Mouse (Mus musculus) ES-Bruce4 (cell line): ENCODE results near the gene Cmbl. TPM values are rescaled to one million over a fixed set of nuclear protein-coding genes. Genes with fewer than 3 reads are reported as not detected.

ENCODE experiments used
- H3K27ac ChIP-seq: 2 replicates; pipeline ENCODE4 v1.5.1; 2012; ENCODE audit warnings: low read length, inconsistent platforms; ENCODE audit not compliant: insufficient read depth
- H3K27me3 ChIP-seq: 2 replicates; pipeline ENCODE4 v1.6.1; 2012; ENCODE audit warnings: mild to moderate bottlenecking, low read length, inconsistent platforms; ENCODE audit not compliant: control insufficient read depth, poor library complexity, insufficient read depth, severe bottlenecking
- H3K36me3 ChIP-seq: 2 replicates; pipeline ENCODE4 v1.6.1; 2012; ENCODE audit warnings: inconsistent platforms, mild to moderate bottlenecking, low read length, moderate library complexity; ENCODE audit not compliant: control insufficient read depth, poor library complexity, insufficient read depth, severe bottlenecking
- H3K4me1 ChIP-seq: one replicate; pipeline ENCODE4 v1.8.1; 2011; ENCODE audit warnings: low read length; ENCODE audit not compliant: control insufficient read depth, insufficient read depth
- H3K4me3 ChIP-seq: 2 replicates; pipeline ENCODE4 v1.5.1; 2011; ENCODE audit warnings: low read depth, mild to moderate bottlenecking, low read length
- H3K9ac ChIP-seq: 2 replicates; pipeline ENCODE4 v1.6.1; 2012; ENCODE audit warnings: low read depth, mild to moderate bottlenecking, inconsistent platforms; ENCODE audit not compliant: poor library complexity, severe bottlenecking
- H3K9me3 ChIP-seq: replicated peaks from 2 replicates; pipeline ENCODE4 v1.6.1; 2012; ENCODE audit warnings: mild to moderate bottlenecking, low read length, inconsistent platforms; ENCODE audit not compliant: control insufficient read depth, poor library complexity, insufficient read depth, severe bottlenecking
- CTCF ChIP-seq: IDR thresholded peaks from one replicate; pipeline ENCODE4 v1.8.1; 2011; ENCODE audit warnings: low read depth, low read length
- EP300 ChIP-seq: IDR thresholded peaks from 2 replicates; pipeline ENCODE4 v1.6.1; 2011; ENCODE audit warnings: low read depth, low read length; ENCODE audit not compliant: insufficient read depth
- POLR2A ChIP-seq: IDR thresholded peaks from one replicate; pipeline ENCODE4 v1.8.1; 2011; ENCODE audit warnings: low read length; ENCODE audit not compliant: insufficient read depth
- polyA plus RNA-seq: library from polyadenylated mRNA; stranded (reverse); fragments of >200 nt; gene quantifications from 2 replicates; pipeline ENCODE4 v1.2.4, GENCODE M21; 2011; ENCODE audit warnings: low read depth; ENCODE audit not compliant: missing spikeins, insufficient read depth, insufficient read length

Gene Cmbl
- polyA plus RNA-seq, 1 experiment: not detected

GRCm38 (mm10) chr15:31529103-31529502, 36.1 kb upstream of the Cmbl start:
- H3K9ac ChIP-seq: peak overlapping the region; percentile 98; the same call in 1 of the 2 replicates
- H3K4me1 ChIP-seq: no peaks in the 10 kb centered on the region
- no peaks in the 10 kb centered on the region for H3K36me3 ChIP-seq
- no peak overlapping the region for H3K4me3 ChIP-seq
- no peak overlapping the region for H3K27ac ChIP-seq
- no peaks in the 10 kb centered on the region for H3K27me3 ChIP-seq
- H3K9me3 ChIP-seq: no peaks in the 10 kb centered on the region
- TF ChIP-seq POLR2A (no peak), EP300 (no peak), CTCF (no peak)

- Histone ChIP-seq H3K4me1 (peaks cover 2% of the 10 kb centered on the region), H3K27ac (no peak overlapping the region), H3K9me3 (no peaks in the 10 kb centered on the region), H3K36me3 (no peaks in the 10 kb centered on the region), H3K9ac (peak overlapping the region; percentile 98), H3K27me3 (no peaks in the 10 kb centered on the region), H3K4me3 (peak overlapping the region; percentile 96)
- TF ChIP-seq CTCF (no peak), EP300 (no peak), POLR2A (no peak)
These were observed 35.2 kb upstream of the Cmbl start for GRCm38 (mm10) chr15:31529811-31530658.

DNA sequence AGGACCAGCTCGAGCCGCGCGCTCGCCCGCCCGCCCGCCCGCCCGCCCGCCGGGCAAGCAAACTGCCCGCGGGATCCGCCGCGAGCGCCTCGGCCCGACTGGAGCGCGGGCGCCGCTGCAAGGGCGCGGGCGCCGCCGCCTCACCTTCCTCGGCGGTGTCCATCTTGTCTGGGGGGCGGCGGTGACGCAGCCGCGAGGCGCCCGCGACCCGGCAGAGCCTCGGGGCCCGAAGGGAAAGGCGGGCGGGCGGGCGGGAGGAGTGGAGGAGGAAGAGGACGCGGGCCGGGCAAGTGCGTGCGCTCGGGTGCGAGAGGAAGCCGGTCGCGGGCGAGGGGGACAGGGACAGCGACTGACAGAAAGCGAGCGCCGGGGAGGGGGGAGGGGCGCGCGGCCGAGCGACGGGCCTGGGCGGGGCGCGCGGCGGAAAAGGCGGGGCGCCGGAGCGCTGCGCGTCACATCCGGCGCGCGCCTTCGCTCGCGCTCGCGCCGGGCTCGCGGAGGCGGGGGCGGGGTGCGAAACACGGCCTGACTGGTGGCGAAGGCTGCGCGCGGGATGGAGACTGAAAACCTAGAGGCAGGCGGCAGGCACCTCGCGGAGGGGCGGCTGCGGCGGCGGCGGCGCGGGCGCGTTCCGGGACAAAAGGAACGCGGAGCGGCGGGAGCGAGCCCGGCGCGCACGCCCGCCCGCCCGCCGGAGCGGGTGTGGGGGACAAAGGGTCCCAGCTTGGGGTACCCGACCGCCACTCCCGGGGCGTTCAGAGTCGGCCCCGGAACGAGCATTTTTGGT, 34.3 kb upstream of the Cmbl start, which contains the start of gene March6:
TSS of gene March6 (minus strand) at position 395 of the 787 bp plus-strand sequence.
- H3K9ac ChIP-seq: peak within 1 kb of the TSS; percentile 98
- peak within 1 kb of the TSS; percentile 99 for H3K27ac ChIP-seq
- H3K9me3 ChIP-seq: no peaks in the 10 kb centered on the region
- H3K36me3 ChIP-seq: no peaks in the 10 kb centered on the region
- H3K4me1 ChIP-seq: peaks cover 5% of the 10 kb centered on the region
- TF ChIP-seq EP300: no peak
- TF ChIP-seq CTCF: no peak
- TF ChIP-seq POLR2A: peak; percentile 10
- no peaks in the 10 kb centered on the region for H3K27me3 ChIP-seq
- peak within 1 kb of the TSS; percentile 96 for H3K4me3 ChIP-seq

DNA sequence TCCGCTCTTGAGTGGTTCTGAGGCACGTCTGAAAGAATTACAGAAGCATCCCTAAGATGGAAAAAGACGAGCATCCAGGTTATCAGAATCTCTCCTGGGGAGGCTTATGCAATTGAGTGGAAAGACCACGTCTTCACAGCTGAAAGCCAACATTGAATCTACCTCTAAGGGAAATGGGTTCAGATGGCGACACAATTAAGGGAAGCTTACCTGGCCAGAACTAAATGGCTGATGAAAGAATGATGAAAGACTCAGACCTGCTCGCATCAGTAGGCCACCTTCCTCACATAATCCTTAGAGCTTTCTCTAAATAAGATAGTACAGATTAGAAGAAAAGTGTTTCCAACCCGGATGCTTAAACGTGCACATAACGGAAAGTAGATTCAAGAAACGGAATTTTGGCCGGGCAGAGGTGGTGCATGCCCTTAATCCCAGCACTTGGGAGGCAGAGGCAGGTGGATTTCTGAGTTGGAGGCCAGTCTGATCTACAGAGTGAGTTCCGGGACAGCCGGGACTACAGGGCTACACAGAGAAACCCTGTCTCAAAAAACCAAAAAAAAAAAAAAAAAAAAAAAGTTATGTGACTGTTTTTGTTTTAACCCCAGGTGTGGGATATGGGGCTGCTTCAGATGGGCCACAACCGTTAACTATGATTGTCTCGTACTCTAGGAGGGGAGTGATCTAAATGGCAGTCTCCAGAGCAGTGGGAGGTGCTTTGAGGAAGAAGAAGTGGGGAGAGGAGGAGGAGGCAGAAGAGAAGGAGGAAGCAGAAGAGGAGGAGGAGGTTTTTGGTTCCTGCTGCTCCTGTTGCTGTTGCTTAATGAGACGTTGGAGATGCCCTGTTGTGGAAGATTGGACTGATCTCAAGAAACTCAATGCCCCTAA, 33.5 kb upstream of the Cmbl start:
- peak overlapping the region; percentile 99 for H3K27ac ChIP-seq
- H3K4me3 ChIP-seq: peak overlapping the region; percentile 79
- no peaks in the 10 kb centered on the region for H3K9me3 ChIP-seq
- H3K4me1 ChIP-seq: peaks cover 6% of the 10 kb centered on the region
- peak overlapping the region; percentile 98 for H3K9ac ChIP-seq
- H3K36me3 ChIP-seq: no peaks in the 10 kb centered on the region
- TF ChIP-seq CTCF (no peak), POLR2A (peak; percentile 2)
- H3K27me3 ChIP-seq: no peaks in the 10 kb centered on the region

DNA sequence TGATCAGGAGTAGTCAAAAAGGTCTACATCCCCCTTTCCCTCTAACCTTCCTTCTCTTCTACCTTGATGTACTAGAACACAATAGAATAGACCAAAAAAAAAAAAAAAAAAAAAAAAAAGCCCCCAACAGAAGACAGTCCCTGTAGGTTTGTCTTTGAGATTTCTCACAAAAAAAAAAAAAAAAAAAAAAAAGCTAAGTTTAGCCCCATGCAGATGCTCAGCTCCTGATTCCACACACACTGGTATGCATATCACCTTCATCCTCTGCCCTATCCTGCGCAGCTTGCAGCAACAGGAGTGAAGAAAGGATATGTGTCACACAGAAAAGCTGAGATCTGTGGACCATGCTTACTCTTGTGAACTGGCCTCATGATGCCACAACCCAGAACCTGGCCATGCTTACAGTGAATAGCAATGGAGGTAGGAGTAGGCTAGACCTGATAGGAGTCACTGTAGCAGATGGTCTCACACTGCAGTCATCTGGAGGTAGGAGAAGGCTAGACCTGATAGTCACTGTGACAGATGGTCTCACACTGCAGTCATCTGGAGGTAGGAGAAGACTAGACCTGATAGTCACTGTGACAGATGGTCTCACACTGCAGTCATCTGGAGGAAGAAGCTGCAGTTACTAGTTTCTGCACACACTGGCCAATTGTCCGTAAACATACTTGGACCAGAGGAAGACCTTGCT, 32.7 kb upstream of the Cmbl start:
- no peaks in the 10 kb centered on the region for H3K27me3 ChIP-seq
- H3K9ac ChIP-seq: peak overlapping the region; percentile 98; the same call in 1 of the 2 replicates
- no peaks in the 10 kb centered on the region for H3K36me3 ChIP-seq
- H3K4me3 ChIP-seq: peak overlapping the region; percentile 79
- H3K9me3 ChIP-seq: no peaks in the 10 kb centered on the region
- no peak for TF ChIP-seq POLR2A
- no peak for TF ChIP-seq CTCF
- no peak for TF ChIP-seq EP300
- H3K4me1 ChIP-seq: peaks cover 7% of the 10 kb centered on the region
- H3K27ac ChIP-seq: peak overlapping the region; percentile 99; the same call in 1 of the 2 replicates
